ENCODE assay signal across 24 mouse cellular contexts in genomic region chr2:134554221-134554727, GRCm38 (mm10). TPM values are rescaled to one million over a fixed set of nuclear protein-coding genes. Genes with fewer than 3 reads are reported as not detected.
"Had no signal": no experiment of that assay in that cellular context is flagged by ENCODE, and none has a peak within 500 bp of the region (broad histone marks: within the 10 kb centered on the region; RNA-seq: fewer than 3 reads in every experiment).

Gene Hao1, minus strand, starts transcription at chr2:134554368.

- H3K4me1 ChIP-seq: midbrain, embryonic 10.5 days; midbrain, embryonic 12.5 days; neural tube, embryonic 13.5 days; neural tube, embryonic 15.5 days had no signal

- ATAC-seq: midbrain, embryonic 16.5 days had no signal

- H3K9ac ChIP-seq: lung, embryonic 14.5 days; midbrain, embryonic 12.5 days; neural tube, embryonic 13.5 days; neural tube, embryonic 15.5 days had no signal

- DNase-seq: lung, adult 18-20 months; lung, embryonic 14.5 days; lung, postnatal 10 days; lung, postnatal 4 days; midbrain, embryonic 14.5 days; retina, postnatal 1 day; right cerebral cortex, adult 18-20 months; right cerebral cortex, postnatal 25 days; right cerebral cortex, postnatal 4 days; spleen, adult 18-20 months; thymus, adult 2 months; thymus, postnatal 25 days had no signal

- H3K36me3 ChIP-seq: midbrain, embryonic 10.5 days; midbrain, embryonic 12.5 days; neural tube, embryonic 13.5 days; neural tube, embryonic 15.5 days had no signal

- H3K4me3 ChIP-seq: midbrain, embryonic 10.5 days; midbrain, embryonic 12.5 days; myocyte; neural tube, embryonic 13.5 days; neural tube, embryonic 15.5 days had no signal

- H3K4me2 ChIP-seq: lung, embryonic 14.5 days; midbrain, embryonic 12.5 days; neural tube, embryonic 13.5 days; neural tube, embryonic 15.5 days had no signal

- H3K27me3 ChIP-seq: midbrain, embryonic 12.5 days; neural tube, embryonic 13.5 days; neural tube, embryonic 15.5 days had no signal

- H3K27ac ChIP-seq: midbrain, embryonic 10.5 days; midbrain, embryonic 12.5 days; neural tube, embryonic 13.5 days; neural tube, embryonic 15.5 days had no signal

- H3K9me3 ChIP-seq: midbrain, embryonic 10.5 days; midbrain, embryonic 12.5 days; neural tube, embryonic 13.5 days; neural tube, embryonic 15.5 days had no signal

RNA-seq across cellular contexts. Expression of gene Hao1, which starts in this region (rescaled TPM):
- total RNA-seq: megakaryocyte, adult 5-6 weeks; megakaryocyte-erythroid progenitor cell, adult 5-6 weeks had no signal
- polyA plus RNA-seq: lung, embryonic 14.5 days; lung, embryonic 16.5 days; midbrain, embryonic 10.5 days; midbrain, embryonic 12.5 days; neural tube, embryonic 11.5 days; neural tube, embryonic 13.5 days; neural tube, embryonic 15.5 days; small intestine, adult 2 months; stomach, embryonic 14.5 days had no signal
